In genomic region chr19:3374028-3374427, GRCm38 (mm10) we compare ENCODE assay signal across 12 mouse cellular contexts. TPM values are rescaled to one million over a fixed set of nuclear protein-coding genes. Genes with fewer than 3 reads are reported as not detected.
DNase-seq lines count a peak whose midpoint lies in the region; ATAC-seq and TF ChIP-seq lines count a peak whose summit lies in the region.
"Had no signal": no experiment of that assay in that cellular context is flagged by ENCODE, and none has a peak within 500 bp of the region (broad histone marks: within the 10 kb centered on the region; RNA-seq: fewer than 3 reads in every experiment).

No protein-coding gene starts in this region.

- peak; percentile 22 for DNase-seq in thymus, postnatal 0 days (ENCODE audit: low spot score)
- DNase-seq in thymus, postnatal 10 days (ENCODE audit: low spot score in 2 of 2): no peak
- DNase-seq in ES-E14 (ENCODE audit: low read depth, low spot score): peak; percentile 40
- DNase-seq in naive thymus-derived CD4-positive, alpha-beta T cell, adult 2 months (ENCODE audit: low read depth): peak; percentile 35
- no peak for DNase-seq in cerebellum, adult 2 months
- DNase-seq in left cerebral cortex, postnatal 10 days (ENCODE audit: extremely low spot score in 1 of 2, low spot score in 2 of 2): no peak
- DNase-seq: lung, postnatal 36 days had no signal

- no peak overlapping the region for H3K9ac ChIP-seq in intestine, postnatal 0 days (ENCODE audit: low read depth, low read length)
- H3K9ac ChIP-seq in intestine, embryonic 16.5 days (ENCODE audit: low read depth, low read length): no peak overlapping the region
- H3K9ac ChIP-seq in ES-E14 (ENCODE audit: insufficient read depth, low read depth, low read length, poor library complexity, severe bottlenecking): no peak overlapping the region

- no peak for TF ChIP-seq POLR2A in cerebellum, adult 2 months (IDR thresholded peaks at IDR 0.05; ENCODE audit: borderline replicate concordance, insufficient read depth, low read length)

- no peak overlapping the region for H3K4me3 ChIP-seq in intestine, postnatal 0 days (ENCODE audit: low read depth, low read length)
- H3K4me3 ChIP-seq in intestine, embryonic 16.5 days (ENCODE audit: low read length): no peak overlapping the region
- H3K4me3 ChIP-seq in ES-E14 (ENCODE audit: insufficient read depth in 1 of 2, low read depth in 1 of 2, low read length in 2 of 2, poor library complexity in 1 of 2, severe bottlenecking in 1 of 2): no peak overlapping the region
- H3K4me3 ChIP-seq in cerebellum, adult 2 months (replicated peaks; ENCODE audit: insufficient read depth, low read depth, low read length): no peak overlapping the region
- H3K4me3 ChIP-seq: erythroblast, embryonic 14.5 days; limb, embryonic 10.5 days had no signal

- no peaks in the 10 kb centered on the region for H3K9me3 ChIP-seq in intestine, postnatal 0 days (ENCODE audit: control insufficient read depth)
- no peaks in the 10 kb centered on the region for H3K9me3 ChIP-seq in intestine, embryonic 16.5 days (ENCODE audit: control insufficient read depth, low read length)
- H3K9me3 ChIP-seq in ES-E14 (ENCODE audit: control insufficient read depth, insufficient read depth, low read depth, low read length): no peaks in the 10 kb centered on the region
- H3K9me3 ChIP-seq: limb, embryonic 10.5 days had no signal

- in situ Hi-C loops in ES-E14 (cut with MboI; ENCODE audit: low sequenced_read_pairs in 2 of 2, unreplicated experiment in 2 of 2): no loop called here

- no peaks in the 10 kb centered on the region for H3K4me1 ChIP-seq in intestine, postnatal 0 days (replicated peaks; ENCODE audit: control insufficient read depth, insufficient read depth, low read length)
- peaks cover 5% of the 10 kb centered on the region for H3K4me1 ChIP-seq in intestine, embryonic 16.5 days (ENCODE audit: control insufficient read depth, insufficient read depth, low read length)
- no peaks in the 10 kb centered on the region for H3K4me1 ChIP-seq in ES-E14 (ENCODE audit: control insufficient read depth in 2 of 2, insufficient read depth in 2 of 2, low read length in 2 of 2, poor library complexity in 1 of 2)
- no peaks in the 10 kb centered on the region for H3K4me1 ChIP-seq in cerebellum, adult 2 months (ENCODE audit: control insufficient read depth, insufficient read depth, low read length)
- H3K4me1 ChIP-seq: limb, embryonic 10.5 days had no signal

- TF ChIP-seq CTCF in intestine, postnatal 0 days (IDR thresholded peaks at IDR 0.05; ENCODE audit: low read depth): peak; percentile 58
- no peak for TF ChIP-seq CTCF in cerebellum, adult 2 months (IDR thresholded peaks at IDR 0.05; ENCODE audit: borderline replicate concordance, insufficient read depth, low read depth, low read length)

- no peaks in the 10 kb centered on the region for H3K27me3 ChIP-seq in intestine, postnatal 0 days (replicated peaks; ENCODE audit: control insufficient read depth, insufficient read depth, low read length)
- no peaks in the 10 kb centered on the region for H3K27me3 ChIP-seq in intestine, embryonic 16.5 days (replicated peaks; ENCODE audit: control insufficient read depth, insufficient read depth, low read length)
- H3K27me3 ChIP-seq in cerebellum, adult 2 months (ENCODE audit: control insufficient read depth, insufficient read depth, low read length): no peaks in the 10 kb centered on the region

- 43% methylated on average over 2 of the region's 2 CpGs for WGBS in intestine, postnatal 0 days
- WGBS in intestine, embryonic 16.5 days: 61% methylated on average over 2 of the region's 2 CpGs
- WGBS in cerebellum, adult 2 months: 67% methylated on average over 2 of the region's 2 CpGs

- intact Hi-C loops in left cerebral cortex, postnatal 10 days (cut with DNase I): no loop called here

- H3K4me2 ChIP-seq in intestine, postnatal 0 days (replicated peaks; ENCODE audit: low read depth): no peak overlapping the region
- H3K4me2 ChIP-seq in intestine, embryonic 16.5 days (ENCODE audit: low read depth, low read length): no peak overlapping the region

- no peak overlapping the region for H3K27ac ChIP-seq in intestine, postnatal 0 days (ENCODE audit: low read depth, low read length)
- no peak overlapping the region for H3K27ac ChIP-seq in intestine, embryonic 16.5 days (ENCODE audit: low read length)
- no peak overlapping the region for H3K27ac ChIP-seq in ES-E14 (ENCODE audit: insufficient read depth, low read depth, low read length, poor library complexity, severe bottlenecking)
- H3K27ac ChIP-seq in cerebellum, adult 2 months (ENCODE audit: insufficient read depth, low read length): no peak overlapping the region
- H3K27ac ChIP-seq: limb, embryonic 10.5 days had no signal

- peaks cover 98% of the 10 kb centered on the region for H3K36me3 ChIP-seq in intestine, postnatal 0 days (ENCODE audit: control insufficient read depth, insufficient read depth)
- peaks cover 17% of the 10 kb centered on the region for H3K36me3 ChIP-seq in intestine, embryonic 16.5 days (ENCODE audit: control insufficient read depth, insufficient read depth, low read length)
- H3K36me3 ChIP-seq in ES-E14 (ENCODE audit: control insufficient read depth, insufficient read depth, low read length, poor library complexity, severe bottlenecking): peaks cover 52% of the 10 kb centered on the region
- H3K36me3 ChIP-seq: limb, embryonic 10.5 days had no signal

- no peak for ATAC-seq in intestine, postnatal 0 days
- no peak for ATAC-seq in intestine, embryonic 16.5 days

TF ChIP-seq in ES-E14, 5 proteins besides CTCF, POLR2A, EP300 and RAD21:
- TF ChIP-seq ZC3H11A (IDR thresholded peaks at IDR 0.05; ENCODE audit: borderline replicate concordance, low read depth, low read length) (no peak), CHD2 (IDR thresholded peaks at IDR 0.05; ENCODE audit: low read depth, low read length) (no peak), ZNF384 (IDR thresholded peaks at IDR 0.05; ENCODE audit: low read depth, low read length) (no peak)
TF ChIP-seq in ES-E14: peak in this region for 0.

RNA-seq across cellular contexts. Expression of gene Tesmin, which starts 14.6 kb away (rescaled TPM):
- 1.1 and 1.3 TPM in 2 replicates for polyA plus RNA-seq in intestine, postnatal 0 days (2015; fragmentation: Nextera tagmentation; extraction: Ambion mirVana)
- polyA plus RNA-seq in intestine, embryonic 16.5 days (2015; fragmentation: Nextera tagmentation; extraction: Ambion mirVana): 0.16 and 0.43 TPM in 2 replicates
- 1.5 and 1.6 TPM in 2 replicates for polyA plus RNA-seq in thymus, postnatal 0 days (2015; fragmentation: Nextera tagmentation; extraction: Ambion mirVana)
- total RNA-seq in ES-E14 (2012; rRNA removed): 1.6 and 3.1 TPM in 2 replicates
- 0.13 and 0.15 TPM in 2 replicates for polyA plus RNA-seq in cerebellum, adult 2 months (2012; rRNA removed)
- total RNA-seq in left cerebral cortex, postnatal 10 days (2021): under 1 TPM; 0.30 to 0.41 TPM

RNA-seq across cellular contexts. Expression of gene Gal, which starts 40.3 kb away (rescaled TPM):
- 38.7 and 42.3 TPM in 2 replicates for polyA plus RNA-seq in intestine, postnatal 0 days (2015; fragmentation: Nextera tagmentation; extraction: Ambion mirVana)
- polyA plus RNA-seq in intestine, embryonic 16.5 days (2015; fragmentation: Nextera tagmentation; extraction: Ambion mirVana): 16.7 and 17.7 TPM in 2 replicates
- 7.2 and 7.4 TPM in 2 replicates for polyA plus RNA-seq in thymus, postnatal 0 days (2015; fragmentation: Nextera tagmentation; extraction: Ambion mirVana)
- total RNA-seq in ES-E14 (2012; rRNA removed): 0.27 and 0.95 TPM in 2 replicates
- polyA plus RNA-seq in cerebellum, adult 2 months (2012; rRNA removed): 6.7 and 7.1 TPM in 2 replicates
- 1 to 10 TPM; 1.3 to 2.0 TPM for total RNA-seq in left cerebral cortex, postnatal 10 days (2021)
- total RNA-seq: monocyte, adult 5-6 weeks had no signal
- polyA plus RNA-seq: erythroblast, embryonic 14.5 days had no signal

RNA-seq across cellular contexts. Expression of gene Cpt1a, which starts 51.9 kb away (rescaled TPM):
- polyA plus RNA-seq in intestine, postnatal 0 days (2015; fragmentation: Nextera tagmentation; extraction: Ambion mirVana): 104 and 105 TPM in 2 replicates
- 43.7 and 49.5 TPM in 2 replicates for polyA plus RNA-seq in intestine, embryonic 16.5 days (2015; fragmentation: Nextera tagmentation; extraction: Ambion mirVana)
- polyA plus RNA-seq in thymus, postnatal 0 days (2015; fragmentation: Nextera tagmentation; extraction: Ambion mirVana): 54.7 and 60.1 TPM in 2 replicates
- total RNA-seq in ES-E14 (2012; rRNA removed): 15.7 and 29.9 TPM in 2 replicates
- 22.2 and 24.1 TPM in 2 replicates for polyA plus RNA-seq in cerebellum, adult 2 months (2012; rRNA removed)
- total RNA-seq in left cerebral cortex, postnatal 10 days (2021): 10 to 100 TPM; 31.3 to 32.5 TPM

Comparison
In these comparisons a context has a peak if more than half of its experiments do, and no peak if none do; other contexts are left out.
1. DNase-seq: peak in thymus, postnatal 0 days (single experiment), ES-E14 (single experiment) and naive thymus-derived CD4-positive, alpha-beta T cell, adult 2 months (single experiment); none in thymus, postnatal 10 days (0 of 2), cerebellum, adult 2 months (0 of 2) and left cerebral cortex, postnatal 10 days (0 of 2).